Mouse (Mus musculus) MEL (cell line): ENCODE measurements around the gene Trpm3. TPM values are rescaled to one million over a fixed set of nuclear protein-coding genes. Genes with fewer than 3 reads are reported as not detected.

ENCODE experiments used
- DNase-seq: peaks from one replicate; pipeline ENCODE4 v3.0.0; 2011; ENCODE audit warnings: low read depth, low spot score
- H3K27ac ChIP-seq: 2 replicates; pipeline ENCODE4 v1.5.1; 2012; ENCODE audit warnings: low read depth, mild to moderate bottlenecking, control low read depth, low read length, moderate library complexity; ENCODE audit not compliant: control insufficient read depth
- H3K27me3 ChIP-seq, 2 experiments: fragments of 150-350 bp in 1 of 2; sonication (generic) in 1 of 2; 2 replicates each; pipeline ENCODE4 v1.6.1; 2012; ENCODE audit warnings: low read length in 2 of 2, mild to moderate bottlenecking in 2 of 2, improper control_type of control experiment in 1 of 2, moderate library complexity in 1 of 2; ENCODE audit not compliant: insufficient read depth in 2 of 2, control insufficient read depth in 1 of 2
- H3K36me3 ChIP-seq, 2 experiments: 2 replicates each; pipeline ENCODE4 v1.6.1; 2012 to 2014; ENCODE audit warnings: low read length in 2 of 2, improper control_type of control experiment in 1 of 2, inconsistent platforms in 1 of 2, mild to moderate bottlenecking in 1 of 2; ENCODE audit not compliant: insufficient read depth in 2 of 2, control insufficient read depth in 1 of 2
- H3K4me1 ChIP-seq, 2 experiments: fragments of 150-350 bp in 1 of 2; sonication (generic) in 1 of 2; 2 replicates each; pipeline ENCODE4 v1.6.1; 2012; ENCODE audit warnings: low read length in 2 of 2, improper control_type of control experiment in 1 of 2, mild to moderate bottlenecking in 1 of 2; ENCODE audit not compliant: insufficient read depth in 2 of 2, control insufficient read depth in 1 of 2
- H3K4me3 ChIP-seq, 2 experiments: fragments of 150-350 bp in 1 of 2; sonication (generic) in 1 of 2; 2 replicates each; pipeline ENCODE4 v1.5.1; 2012; ENCODE audit warnings: low read depth in 2 of 2, low read length in 2 of 2, mild to moderate bottlenecking in 2 of 2, moderate library complexity in 2 of 2, control low read depth in 1 of 2, improper control_type of control experiment in 1 of 2; ENCODE audit not compliant: control insufficient read depth in 1 of 2, insufficient read depth in 1 of 2
- H3K79me2 ChIP-seq: 2 replicates; pipeline ENCODE4 v1.6.1; 2012; ENCODE audit warnings: mild to moderate bottlenecking, low read length, moderate library complexity; ENCODE audit not compliant: control insufficient read depth, poor library complexity, insufficient read depth
- H3K9ac ChIP-seq: 2 replicates; pipeline ENCODE4 v1.6.1; 2012; ENCODE audit warnings: low read depth, mild to moderate bottlenecking, control low read depth, low read length, moderate library complexity; ENCODE audit not compliant: control insufficient read depth, poor library complexity, severe bottlenecking
- H3K9me3 ChIP-seq: fragments of 150-350 bp; sonication (generic); replicated peaks from 2 replicates; pipeline ENCODE4 v1.6.1; 2012; ENCODE audit warnings: mild to moderate bottlenecking, low read length, improper control_type of control experiment, moderate library complexity; ENCODE audit not compliant: insufficient read depth
- BHLHE40 ChIP-seq: IDR thresholded peaks from 2 replicates; pipeline ENCODE4 v1.6.1; 2012; ENCODE audit warnings: low read depth, mild to moderate bottlenecking, inconsistent platforms, low read length, improper control_type of control experiment, borderline replicate concordance
- CHD2 ChIP-seq: IDR thresholded peaks from 2 replicates; pipeline ENCODE4 v1.6.1; 2011; ENCODE audit warnings: low read length, improper control_type of control experiment
- CTCF ChIP-seq, 3 experiments: IDR thresholded peaks in 2 of 3; conservative IDR thresholded peaks in 1 of 3; 2 replicates each; pipeline ENCODE4 v1.5.1; 2011 to 2012; ENCODE audit warnings: low read length in 3 of 3, low read depth in 2 of 3, mild to moderate bottlenecking in 2 of 3, improper control_type of control experiment in 1 of 3, inconsistent platforms in 1 of 3, mixed read lengths in 1 of 3, moderate library complexity in 1 of 3; ENCODE audit not compliant: control insufficient read depth in 1 of 3, insufficient read depth in 1 of 3, poor library complexity in 1 of 3, severe bottlenecking in 1 of 3
- ELF1 ChIP-seq: IDR thresholded peaks from 2 replicates; pipeline ENCODE4 v1.6.1; 2014; ENCODE audit warnings: low read depth, mild to moderate bottlenecking, inconsistent platforms, low read length, improper control_type of control experiment, moderate library complexity
- ETS1 ChIP-seq: IDR thresholded peaks from 2 replicates; pipeline ENCODE4 v1.6.1; 2012; ENCODE audit warnings: low read depth, mild to moderate bottlenecking, inconsistent platforms, low read length, improper control_type of control experiment, moderate library complexity
- GABPA ChIP-seq: IDR thresholded peaks from 2 replicates; pipeline ENCODE4 v1.6.1; 2012; ENCODE audit warnings: low read depth, mild to moderate bottlenecking, inconsistent platforms, low read length, improper control_type of control experiment, moderate library complexity
- GATA1 ChIP-seq: IDR thresholded peaks from 2 replicates; pipeline ENCODE4 v1.6.1; 2011; ENCODE audit warnings: low read depth, low read length, improper control_type of control experiment
- HCFC1 ChIP-seq: IDR thresholded peaks from 2 replicates; pipeline ENCODE4 v1.6.1; 2012; ENCODE audit warnings: low read depth, mild to moderate bottlenecking, inconsistent platforms, low read length, improper control_type of control experiment, moderate library complexity
- MAX ChIP-seq: IDR thresholded peaks from 2 replicates; pipeline ENCODE4 v1.6.1; 2011; ENCODE audit warnings: low read length, improper control_type of control experiment
- MXI1 ChIP-seq: IDR thresholded peaks from 2 replicates; pipeline ENCODE4 v1.6.1; 2011; ENCODE audit warnings: mild to moderate bottlenecking, low read depth, low read length, improper control_type of control experiment
- MYB ChIP-seq: IDR thresholded peaks from 2 replicates; pipeline ENCODE4 v1.6.1; 2011; ENCODE audit warnings: mild to moderate bottlenecking, low read depth, low read length, improper control_type of control experiment
- MYC ChIP-seq: IDR thresholded peaks from 2 replicates; pipeline ENCODE4 v1.6.1; 2011; ENCODE audit warnings: low read depth, mild to moderate bottlenecking, low read length, improper control_type of control experiment, moderate library complexity
- NELFE ChIP-seq: IDR thresholded peaks from 2 replicates; pipeline ENCODE4 v1.6.1; 2011; ENCODE audit warnings: low read depth, low read length, improper control_type of control experiment
- NRF1 ChIP-seq: IDR thresholded peaks from 2 replicates; pipeline ENCODE4 v1.6.1; 2014; ENCODE audit warnings: low read depth, mild to moderate bottlenecking, inconsistent platforms, low read length, improper control_type of control experiment, moderate library complexity; ENCODE audit not compliant: poor library complexity, insufficient read depth, severe bottlenecking
- POLR2A ChIP-seq, 2 experiments: IDR thresholded peaks; 2 replicates each; pipeline ENCODE4 v1.6.1; 2011 to 2012; ENCODE audit warnings: low read length in 2 of 2, mild to moderate bottlenecking in 2 of 2, control low read depth in 1 of 2, improper control_type of control experiment in 1 of 2, low read depth in 1 of 2, moderate library complexity in 1 of 2; ENCODE audit not compliant: control insufficient read depth in 1 of 2, insufficient read depth in 1 of 2, poor library complexity in 1 of 2
- POLR2AphosphoS2 ChIP-seq: IDR thresholded peaks from 2 replicates; pipeline ENCODE4 v1.6.1; 2011; ENCODE audit warnings: low read length, improper control_type of control experiment
- RAD21 ChIP-seq: IDR thresholded peaks from 2 replicates; pipeline ENCODE4 v1.6.1; 2011; ENCODE audit warnings: mild to moderate bottlenecking, low read depth, low read length, improper control_type of control experiment
- RCOR1 ChIP-seq: IDR thresholded peaks from 2 replicates; pipeline ENCODE4 v1.6.1; 2012; ENCODE audit warnings: low read depth, mild to moderate bottlenecking, inconsistent platforms, low read length, improper control_type of control experiment
- SIN3A ChIP-seq: IDR thresholded peaks from 2 replicates; pipeline ENCODE4 v1.6.1; 2012; ENCODE audit warnings: low read length, improper control_type of control experiment, inconsistent platforms
- TAL1 ChIP-seq: IDR thresholded peaks from 2 replicates; pipeline ENCODE4 v1.6.1; 2012; ENCODE audit warnings: mild to moderate bottlenecking, inconsistent platforms, low read length, moderate library complexity, mixed read lengths
- TBP ChIP-seq: IDR thresholded peaks from 2 replicates; pipeline ENCODE4 v1.8.0; 2011; ENCODE audit warnings: low read depth, low read length, improper control_type of control experiment
- USF1 ChIP-seq: IDR thresholded peaks from 2 replicates; pipeline ENCODE4 v1.6.1; 2014; ENCODE audit warnings: low read depth, mild to moderate bottlenecking, inconsistent platforms, low read length, improper control_type of control experiment, moderate library complexity
- USF2 ChIP-seq, 2 experiments: IDR thresholded peaks; 2 replicates each; pipeline ENCODE4 v1.6.1; 2011 to 2012; ENCODE audit warnings: improper control_type of control experiment in 2 of 2, low read length in 2 of 2, borderline replicate concordance in 1 of 2, inconsistent platforms in 1 of 2, low read depth in 1 of 2, mild to moderate bottlenecking in 1 of 2; ENCODE audit not compliant: insufficient read depth in 1 of 2
- polyA plus RNA-seq, 2 experiments: library from polyadenylated mRNA; stranded (reverse) in 1 of 2; unstranded in 1 of 2; fragments of >175 nt in 1 of 2; fragments of >200 nt in 1 of 2; gene quantifications; 2 replicates each; pipeline versions ENCODE4 v1.2.1 to v1.2.4; 2012; ENCODE audit warnings: low replicate concordance in 2 of 2, low read depth in 1 of 2; ENCODE audit not compliant: insufficient read length in 2 of 2, insufficient read depth in 1 of 2, missing spikeins in 1 of 2
- total RNA-seq: library from RNA; depleted of rRNA; stranded (reverse); fragments of 300-350 nt; gene quantifications from 2 replicates; pipeline ENCODE4 v1.2.3, GENCODE M21; 2012

The Trpm3 gene
- total and polyA plus RNA-seq, 3 experiments, result not detected

- Histone ChIP-seq H3K27ac (no peak overlapping the region), H3K4me3 (no peak overlapping the region), H3K79me2 (no peaks in the 10 kb centered on the region), H3K9me3 (no peaks in the 10 kb centered on the region), H3K27me3 (no peaks in the 10 kb centered on the region), H3K9ac (no peak overlapping the region), H3K4me1 (no peaks in the 10 kb centered on the region), H3K36me3 (no peaks in the 10 kb centered on the region)
- TF ChIP-seq USF2 (IDR thresholded peaks at IDR 0.05; ENCODE audit: borderline replicate concordance in 1 of 2, insufficient read depth in 1 of 2, low read depth in 1 of 2, low read length in 2 of 2), result no peak
- no peak for TF ChIP-seq NRF1
- TF ChIP-seq TAL1, result no peak
- TF ChIP-seq GATA1, result no peak
- no peak for TF ChIP-seq ETS1
- TF ChIP-seq ELF1, result no peak
- no peak for TF ChIP-seq GABPA
- no peak for TF ChIP-seq POLR2A (IDR thresholded peaks at IDR 0.05; ENCODE audit: control insufficient read depth in 1 of 2, insufficient read depth in 1 of 2, low read depth in 1 of 2, low read length in 2 of 2, poor library complexity in 1 of 2)
- TF ChIP-seq MYB, result no peak
- no peak for TF ChIP-seq RCOR1
- TF ChIP-seq HCFC1, result no peak
- no peak for TF ChIP-seq POLR2AphosphoS2
- no peak for TF ChIP-seq SIN3A
- TF ChIP-seq USF1, result no peak
- TF ChIP-seq MYC, result no peak
- TF ChIP-seq NELFE, result no peak
- TF ChIP-seq CTCF (IDR thresholded peaks at IDR 0.05 in 2 of 3, conservative IDR thresholded peaks at IDR 0.05 in 1 of 3; ENCODE audit: control insufficient read depth in 1 of 3, insufficient read depth in 1 of 3, low read depth in 2 of 3, low read length in 3 of 3, poor library complexity in 1 of 3, severe bottlenecking in 1 of 3), result no peak
- no peak for TF ChIP-seq CHD2
- no peak for DNase-seq
Observed at GRCm38 (mm10) chr19:22657251-22657650, 518.4 kb downstream of the Trpm3 start.

DNA sequence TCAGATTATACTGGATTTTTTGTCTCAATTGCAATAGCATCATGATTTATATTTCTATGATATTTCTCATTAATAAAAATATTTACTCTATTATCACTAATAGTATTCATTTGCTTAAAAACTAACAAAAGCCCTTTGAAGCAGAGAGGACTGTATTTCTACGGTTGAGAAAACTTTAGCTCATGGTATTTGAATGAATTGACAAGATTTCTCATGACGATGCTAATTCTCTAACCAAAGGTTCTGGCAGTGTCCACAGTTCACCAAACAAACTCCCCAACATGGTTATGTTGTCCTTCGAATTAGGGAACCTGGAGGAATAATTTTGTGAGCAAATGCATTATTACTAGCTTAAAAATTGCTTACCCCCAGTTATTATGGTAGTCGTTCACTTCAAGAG lies 526.6 kb downstream of the Trpm3 start:
- no peak for DNase-seq
- H3K27me3 ChIP-seq, result no peaks in the 10 kb centered on the region
- H3K36me3 ChIP-seq, result no peaks in the 10 kb centered on the region
- no peaks in the 10 kb centered on the region for H3K79me2 ChIP-seq
- H3K27ac ChIP-seq, result no peak overlapping the region
- no peak for TF ChIP-seq CHD2
- no peak for TF ChIP-seq TBP
- no peak for TF ChIP-seq MYB
- no peak for TF ChIP-seq BHLHE40
- no peak for TF ChIP-seq RAD21
- no peak for TF ChIP-seq POLR2AphosphoS2
- TF ChIP-seq MAX, result no peak
- TF ChIP-seq HCFC1, result no peak
- TF ChIP-seq MXI1, result no peak
- no peak for TF ChIP-seq USF1
- no peaks in the 10 kb centered on the region for H3K9me3 ChIP-seq
- H3K4me1 ChIP-seq, result no peaks in the 10 kb centered on the region
- no peak overlapping the region for H3K4me3 ChIP-seq
- H3K9ac ChIP-seq, result no peak overlapping the region
